Mouse (Mus musculus) bone marrow, adult 2 months (tissue): ENCODE results near the gene Cox4i2. TPM values are rescaled to one million over a fixed set of nuclear protein-coding genes. Genes with fewer than 3 reads are reported as not detected.

Source experiments
- H3K27ac ChIP-seq: fragments of 200-500 bp; 2 replicates; pipeline ENCODE4 v1.5.1; 2012; ENCODE audit warnings: low read depth, mild to moderate bottlenecking, control low read depth, inconsistent platforms, low read length; ENCODE audit not compliant: control insufficient read depth, poor library complexity, insufficient read depth
- H3K4me1 ChIP-seq: fragments of 200-500 bp; 2 replicates; pipeline ENCODE4 v1.6.1; 2011; ENCODE audit warnings: low read length; ENCODE audit not compliant: control insufficient read depth, insufficient read depth
- H3K4me3 ChIP-seq: fragments of 200-500 bp; replicated peaks from 2 replicates; pipeline ENCODE3; 2011; ENCODE audit warnings: mild to moderate bottlenecking, low read depth, low read length, control low read depth; ENCODE audit not compliant: control insufficient read depth
- CTCF ChIP-seq: fragments of 200-500 bp; IDR thresholded peaks from 2 replicates; pipeline ENCODE4 v1.5.1; 2011; ENCODE audit warnings: low read length, control low read depth; ENCODE audit not compliant: control insufficient read depth, insufficient read depth
- POLR2A ChIP-seq: fragments of 200-500 bp; IDR thresholded peaks from 2 replicates; pipeline ENCODE4 v1.6.1; 2011; ENCODE audit warnings: low read depth, mild to moderate bottlenecking, control low read depth, low read length, borderline replicate concordance; ENCODE audit not compliant: control insufficient read depth
- WGBS: fragments of 180-500 bp; shearing (Covaris S2); methylation state at CpG from one replicate; pipeline ENCODE4 v1.1.7; 2018; 5-methylcytosine and 5-hydroxymethylcytosine counted together
- polyA plus RNA-seq: library from polyadenylated mRNA; stranded (reverse); fragments of >200 nt; gene quantifications from 2 replicates; pipeline ENCODE4 v1.2.4, GENCODE M21; 2011; ENCODE audit warnings: low replicate concordance; ENCODE audit not compliant: missing spikeins, insufficient read depth, insufficient read length

The Cox4i2 gene
- polyA plus RNA-seq, 1 experiment = not detected

- WGBS = 45% methylated on average over 17 of the region's 17 CpGs
- Histone ChIP-seq H3K27ac (no peak overlapping the region), H3K4me3 (no peak overlapping the region), H3K4me1 (peaks cover 3% of the 10 kb centered on the region)
- TF ChIP-seq POLR2A (no peak), CTCF (no peak)
Measured at GRCm38 (mm10) chr2:152756474-152757393, 2.8 kb downstream of the Cox4i2 start.

- no peak for TF ChIP-seq CTCF
- no peak for TF ChIP-seq POLR2A
- H3K4me1 ChIP-seq = peaks cover 3% of the 10 kb centered on the region
- no peak overlapping the region for H3K4me3 ChIP-seq
- no peak overlapping the region for H3K27ac ChIP-seq
- WGBS = 33% methylated on average over 2 of the region's 2 CpGs
Measured at GRCm38 (mm10) chr2:152757478-152757877, 3.5 kb downstream of the Cox4i2 start.

- 41% methylated on average over 4 of the region's 4 CpGs for whole genome bisulfite sequencing
- no peak overlapping the region for H3K4me3 ChIP-seq
- peaks cover 3% of the 10 kb centered on the region for H3K4me1 ChIP-seq
- TF ChIP-seq POLR2A (no peak), CTCF (no peak)
- no peak overlapping the region for H3K27ac ChIP-seq
Measured at GRCm38 (mm10) chr2:152758351-152758750, 4.4 kb downstream of the Cox4i2 start.

- WGBS = 62% methylated on average over 6 of the region's 6 CpGs
- H3K27ac ChIP-seq = no peak overlapping the region
Measured at GRCm38 (mm10) chr2:152763310-152763709, 9.3 kb downstream of the Cox4i2 start.

GRCm38 (mm10) chr2:152764172-152765044 lies 10.4 kb downstream of the Cox4i2 start:
- Histone ChIP-seq H3K4me1 (no peaks in the 10 kb centered on the region; the same call in 1 of the 2 replicates), H3K4me3 (no peak overlapping the region), H3K27ac (no peak overlapping the region)
- WGBS = 74% methylated on average over 14 of the region's 14 CpGs
- TF ChIP-seq CTCF (no peak), POLR2A (no peak)

More at GRCm38 (mm10) chr2:152763310-152763709, 9.3 kb downstream of the Cox4i2 start:
- TF ChIP-seq CTCF = no peak
- no peak for TF ChIP-seq POLR2A
- H3K4me1 ChIP-seq = no peaks in the 10 kb centered on the region; the same call in 1 of the 2 replicates
- H3K4me3 ChIP-seq = no peak overlapping the region

DNA sequence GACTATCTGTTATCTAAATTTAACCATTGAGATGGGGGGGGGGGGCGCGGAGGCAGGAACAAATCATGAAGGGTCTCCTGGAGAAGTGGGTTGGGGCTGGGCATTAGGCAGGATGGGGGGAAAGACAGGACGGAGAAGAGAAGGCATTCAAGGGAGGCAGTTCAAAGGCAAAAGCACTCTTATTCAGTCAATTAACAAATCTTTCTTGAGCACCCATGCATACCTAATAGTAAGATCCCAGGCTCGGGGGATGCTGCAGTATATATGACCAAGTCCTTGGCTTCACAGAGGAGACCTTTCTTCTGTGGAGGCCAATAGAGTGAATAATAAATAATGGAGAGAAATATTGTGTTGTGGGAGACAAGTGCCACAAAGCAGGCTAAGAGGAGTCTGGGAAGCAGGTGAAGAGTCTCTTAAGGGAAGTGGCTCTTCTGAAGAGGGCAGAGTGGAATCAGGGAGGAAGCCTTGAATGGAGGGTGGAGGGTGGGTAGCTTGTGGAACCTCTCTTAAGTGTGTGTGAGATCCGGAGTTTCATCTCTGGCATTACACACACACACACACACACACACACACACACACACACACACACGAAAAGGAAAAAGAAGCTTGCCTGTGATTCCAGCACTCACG lies 11.2 kb downstream of the Cox4i2 start:
- 67% methylated on average over 7 of the region's 7 CpGs for WGBS
- Histone ChIP-seq H3K4me1 (no peaks in the 10 kb centered on the region; the same call in 1 of the 2 replicates), H3K27ac (no peak overlapping the region), H3K4me3 (no peak overlapping the region)
- TF ChIP-seq POLR2A = no peak
- TF ChIP-seq CTCF = no peak

GRCm38 (mm10) chr2:152766387-152767123 lies 12.6 kb downstream of the Cox4i2 start:
- no peak overlapping the region for H3K4me3 ChIP-seq
- 22% methylated on average over 25 of the region's 25 CpGs for WGBS
- TF ChIP-seq POLR2A = no peak
- TF ChIP-seq CTCF = peak; percentile 96
- H3K4me1 ChIP-seq = no peaks in the 10 kb centered on the region; the same call in 1 of the 2 replicates
- no peak overlapping the region for H3K27ac ChIP-seq
